Mouse (Mus musculus) mature B cell (primary cell): ENCODE results near the gene Mfap3.
"Not testable (repeated sequence)": the region's sequence is repeated elsewhere in the genome, so short reads cannot be mapped to it uniquely, and the experiment has no call there.

Source experiments
- in situ Hi-C: fragments of 300-500 bp; cut with MboI; formaldehyde crosslinking; loops from 2 replicates; pipeline ENCODE4 v1.14.3; 2019

The Mfap3 gene

GRCm38 (mm10) chr11:57529111-57529510 lies 10.6 kb downstream of the Mfap3 start:
- in situ Hi-C loops = no loop called here

GRCm38 (mm10) chr11:57531300-57531950 lies 13.0 kb downstream of the Mfap3 start:
- in situ Hi-C loops = no loop called here

DNA sequence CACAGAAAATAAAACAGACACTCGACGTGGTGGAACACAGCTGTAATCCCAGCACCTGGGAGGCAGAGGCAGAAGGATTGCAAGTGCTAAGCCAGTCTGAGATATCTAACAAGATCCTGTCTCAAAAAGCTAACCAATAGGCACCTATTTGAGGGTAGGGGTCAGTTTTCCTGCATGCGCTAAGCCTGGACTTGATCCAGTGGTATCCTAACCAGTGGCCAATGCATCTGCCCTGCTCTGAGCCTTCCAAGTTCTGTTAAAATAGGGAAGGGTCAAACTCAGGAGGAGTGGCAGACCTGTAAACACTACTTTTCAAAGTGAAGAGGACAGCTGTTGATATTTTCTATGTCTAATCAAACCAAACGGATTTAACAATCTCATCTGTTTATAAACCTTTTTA lies 13.8 kb downstream of the Mfap3 start:
- in situ Hi-C loops = no loop called here

- in situ Hi-C loops = no loop called here
Observed at GRCm38 (mm10) chr11:57535912-57536311, 17.4 kb downstream of the Mfap3 start.

- in situ Hi-C loops = loop anchor here (10.0 kb wide), 1 partner anchor 225 kb away; no protein-coding TSS in a partner anchor
Observed at GRCm38 (mm10) chr11:57539841-57540418, 21.5 kb downstream of the Mfap3 start.

GRCm38 (mm10) chr11:57540681-57541080 lies 22.2 kb downstream of the Mfap3 start:
- in situ Hi-C loops = loop anchor here (10.0 kb wide), 1 partner anchor 224 kb away; no protein-coding TSS in a partner anchor

DNA sequence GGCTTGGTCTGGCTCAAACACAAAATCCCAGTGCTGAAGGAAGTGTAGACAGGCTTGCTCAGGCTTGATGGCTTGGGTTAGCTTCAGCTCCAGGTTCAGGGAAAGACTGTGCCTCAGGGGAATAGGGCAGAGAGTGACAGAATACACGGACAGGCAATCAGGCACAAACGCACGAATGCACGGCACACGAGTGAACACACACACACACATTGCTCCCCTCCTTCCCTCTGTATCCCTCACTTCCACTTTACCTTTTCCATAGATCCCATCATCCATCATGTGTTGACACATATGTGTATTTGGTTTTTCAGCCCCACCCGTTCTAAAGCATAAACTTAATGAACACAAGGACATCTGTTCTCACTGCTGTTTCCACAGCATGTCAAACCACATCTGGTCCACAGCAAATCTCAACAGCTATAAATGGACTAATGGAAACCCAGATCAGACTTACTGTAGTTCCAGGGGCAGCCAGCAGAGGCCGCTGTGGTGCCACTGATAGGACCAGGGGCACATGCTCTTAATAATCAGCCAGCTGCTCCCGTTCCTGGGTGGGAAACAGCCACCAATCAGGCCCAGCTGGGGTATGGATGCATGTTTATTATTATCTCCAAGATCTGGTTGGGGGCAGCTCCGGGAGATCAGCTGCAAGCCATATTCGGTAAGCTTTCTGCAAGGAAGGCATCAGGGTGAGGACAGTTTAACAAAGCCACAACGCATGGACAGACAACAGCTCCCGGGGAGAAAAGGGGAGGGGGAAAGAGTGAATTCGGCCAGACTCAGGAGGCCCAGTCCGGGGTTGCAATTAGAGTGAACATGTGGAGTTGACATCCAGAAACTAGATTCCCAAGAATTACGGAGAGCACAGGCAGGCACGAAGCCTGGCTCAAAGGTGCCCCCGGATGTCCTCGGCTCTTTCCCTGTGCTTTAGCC lies 30.4 kb downstream of the Mfap3 start:
- in situ Hi-C loops = loop anchor here (10.0 kb wide), 1 partner anchor 216 kb away; no protein-coding TSS in a partner anchor

GRCm38 (mm10) chr11:57550230-57550629 lies 31.8 kb downstream of the Mfap3 start:
- in situ Hi-C loops = no loop called here

DNA sequence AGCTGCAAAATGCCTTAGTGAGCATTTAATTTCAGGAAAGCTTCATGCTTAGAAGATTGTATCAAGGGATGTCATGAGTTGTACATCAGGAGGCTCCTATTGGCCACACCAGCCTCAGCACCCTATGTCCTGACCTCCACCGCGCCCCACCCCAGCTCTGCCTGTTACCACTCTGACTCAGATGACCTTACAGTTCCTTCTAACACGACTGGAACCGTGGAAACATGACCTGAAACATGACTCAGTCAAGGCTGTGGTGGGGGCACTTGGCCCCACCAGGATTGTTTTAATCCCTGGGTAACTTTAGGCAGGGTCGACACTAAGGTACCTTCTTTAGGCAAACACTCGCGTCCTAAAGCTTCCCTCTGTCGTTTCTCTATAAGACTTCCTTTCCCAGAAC lies 32.6 kb downstream of the Mfap3 start:
- in situ Hi-C loops = no loop called here

DNA sequence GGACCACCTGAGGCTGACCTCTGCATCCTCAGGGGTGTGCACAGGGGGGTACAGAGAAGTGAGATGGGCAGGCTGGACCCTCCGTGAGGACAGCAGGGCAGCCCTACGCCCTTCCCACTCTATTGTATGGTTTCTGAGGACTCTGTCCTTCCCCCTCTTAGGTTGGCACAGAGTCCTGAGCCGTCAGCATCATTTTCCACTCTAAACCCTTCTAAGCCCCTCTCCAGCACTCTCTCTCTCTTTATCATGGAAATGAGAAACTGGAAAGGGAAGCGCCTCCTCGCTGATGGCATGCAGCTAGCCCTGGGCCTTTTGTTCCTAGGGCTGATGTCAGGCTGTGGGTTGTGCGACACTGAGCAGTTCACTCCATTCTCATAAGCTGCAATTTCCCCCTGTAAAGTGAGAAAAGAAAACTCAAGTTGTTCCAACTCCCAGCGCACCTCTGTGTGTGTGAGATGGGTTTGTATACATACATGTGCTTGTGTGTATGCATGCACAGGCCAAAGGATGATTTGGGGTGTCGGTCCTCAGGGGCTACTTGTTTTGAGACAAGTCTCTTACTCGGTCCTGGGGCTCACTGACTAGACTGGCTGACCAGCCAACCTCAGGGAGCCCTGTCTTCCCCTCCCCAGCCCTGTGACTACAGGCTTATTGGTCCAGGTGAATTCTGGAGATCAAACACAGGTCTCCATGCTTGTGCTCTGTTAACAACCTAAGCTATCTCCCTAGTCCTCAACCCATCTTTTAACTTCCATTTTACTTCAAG lies 34.7 kb downstream of the Mfap3 start:
- in situ Hi-C loops = no loop called here

DNA sequence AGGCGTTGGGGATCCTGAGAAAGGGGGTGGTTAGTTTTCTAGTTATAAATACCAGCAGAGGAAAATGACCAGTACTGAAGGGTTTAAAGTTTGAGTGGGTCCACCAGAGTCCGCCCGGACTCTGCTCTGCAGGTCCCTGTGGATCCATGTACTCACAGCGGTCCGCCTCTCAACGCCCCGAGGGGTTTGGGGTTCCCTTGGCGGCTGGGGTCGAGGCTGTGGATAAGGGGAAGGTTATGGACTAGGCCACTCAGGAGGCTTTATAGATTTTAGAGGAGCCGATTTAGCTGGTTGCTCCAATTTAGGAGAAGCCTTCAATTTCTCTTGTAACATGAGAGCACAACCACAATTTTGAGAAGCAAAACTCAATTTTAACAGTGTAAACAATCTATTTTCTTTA lies 39.5 kb downstream of the Mfap3 start:
- in situ Hi-C loops = not testable (repeated sequence)

DNA sequence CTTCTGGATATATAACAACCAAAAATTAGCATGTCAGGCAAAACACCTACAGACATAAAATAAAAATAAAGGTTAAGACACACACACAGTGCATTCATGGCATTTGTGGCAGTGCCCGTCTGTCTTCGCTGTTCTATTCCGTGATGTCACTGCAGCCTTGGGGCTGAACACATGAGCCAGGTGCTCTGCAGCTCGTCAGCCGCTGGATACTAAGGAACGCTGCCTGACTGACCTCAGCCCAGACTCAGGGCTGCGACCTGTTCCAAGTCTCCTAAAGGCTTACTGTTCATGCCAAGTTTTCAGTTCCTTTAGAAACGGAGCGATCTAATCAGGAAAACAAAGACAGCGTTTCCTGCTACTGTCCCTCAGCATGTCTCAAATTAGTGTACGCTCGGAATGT lies 46.1 kb downstream of the Mfap3 start:
- in situ Hi-C loops = no loop called here

- in situ Hi-C loops = no loop called here
Observed at GRCm38 (mm10) chr11:57566091-57567035, 47.9 kb downstream of the Mfap3 start.

- in situ Hi-C loops = no loop called here
Observed at GRCm38 (mm10) chr11:57568950-57569490, 50.6 kb downstream of the Mfap3 start.

DNA sequence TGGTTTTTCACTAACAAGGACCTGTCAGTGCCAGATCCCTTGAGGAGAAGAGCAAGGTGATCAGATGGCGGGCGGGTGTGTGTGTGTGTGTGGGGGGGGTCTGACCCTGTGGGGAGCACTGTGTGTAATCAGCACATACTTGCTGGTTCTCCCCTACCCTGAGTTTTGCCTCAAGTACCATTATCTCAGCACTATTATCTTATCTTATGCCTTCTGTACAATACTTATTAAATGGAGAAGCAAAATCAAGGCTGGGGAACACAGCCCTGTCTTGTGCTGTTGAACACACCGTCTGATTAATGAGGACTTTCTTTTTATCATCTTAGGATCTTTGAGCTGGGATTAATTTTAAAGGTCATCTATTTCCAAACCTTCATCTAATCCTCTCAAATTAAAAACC lies 52.6 kb downstream of the Mfap3 start:
- in situ Hi-C loops = no loop called here

GRCm38 (mm10) chr11:57573686-57574274 lies 55.3 kb downstream of the Mfap3 start:
- in situ Hi-C loops = no loop called here

GRCm38 (mm10) chr11:57576871-57577515 lies 58.5 kb downstream of the Mfap3 start:
- in situ Hi-C loops = no loop called here

DNA sequence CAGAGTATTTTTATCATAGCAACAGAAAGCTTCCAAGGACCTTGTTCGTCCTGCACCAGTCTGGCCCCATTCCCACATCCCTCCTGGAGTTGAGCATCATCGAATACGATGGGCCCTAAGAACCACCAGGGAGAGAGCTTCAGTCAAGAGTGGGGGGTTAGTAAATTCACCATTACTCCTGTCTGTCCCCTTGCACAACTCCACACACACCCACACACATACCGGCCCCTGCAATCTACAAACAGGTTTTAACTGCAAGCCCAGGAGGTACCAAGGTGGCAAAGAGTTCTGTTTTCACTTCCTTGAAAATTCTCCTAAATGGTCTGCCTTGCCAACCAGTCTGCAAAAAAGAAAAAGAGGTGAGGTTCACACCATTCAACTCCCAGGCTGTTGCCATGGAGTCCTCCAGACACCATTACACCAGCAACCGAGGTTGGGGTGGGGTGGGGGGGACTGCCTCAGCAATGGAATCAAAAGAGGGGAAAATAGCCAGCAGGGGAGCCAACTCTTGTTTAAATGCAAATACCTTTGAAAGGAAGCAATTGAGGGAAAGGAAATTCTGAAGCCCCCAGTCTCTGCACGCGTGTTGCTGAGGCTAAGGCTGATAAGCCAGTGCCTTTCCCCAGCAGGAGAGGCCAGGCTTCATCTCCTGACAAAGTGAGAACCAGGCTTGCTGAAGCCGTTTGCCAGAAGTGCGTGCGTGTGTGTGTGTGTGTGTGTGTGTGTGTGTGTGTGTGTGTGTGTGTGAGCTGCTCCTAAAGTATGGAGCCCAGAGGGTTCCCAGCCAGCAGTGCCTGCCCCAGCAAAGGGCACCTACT lies 64.6 kb downstream of the Mfap3 start:
- in situ Hi-C loops = no loop called here
